Mouse (Mus musculus) megakaryocyte progenitor cell, adult 5-6 weeks (primary cell): ENCODE measurements at regions not wholly inside any gene's neighbourhood (a gene's known extent, or its start where the extent isn't known, plus 50 kb on each side); places are given as distances from the start of the nearest gene placed in this dataset.

ENCODE experiments used
- ATAC-seq: replicated peaks from 2 replicates; pipeline ENCODE4 v1.8.0; 2016; ENCODE audit warnings: mild to moderate bottlenecking, moderate TSS enrichment, inconsistent platforms; ENCODE audit not compliant: poor library complexity

DNA sequence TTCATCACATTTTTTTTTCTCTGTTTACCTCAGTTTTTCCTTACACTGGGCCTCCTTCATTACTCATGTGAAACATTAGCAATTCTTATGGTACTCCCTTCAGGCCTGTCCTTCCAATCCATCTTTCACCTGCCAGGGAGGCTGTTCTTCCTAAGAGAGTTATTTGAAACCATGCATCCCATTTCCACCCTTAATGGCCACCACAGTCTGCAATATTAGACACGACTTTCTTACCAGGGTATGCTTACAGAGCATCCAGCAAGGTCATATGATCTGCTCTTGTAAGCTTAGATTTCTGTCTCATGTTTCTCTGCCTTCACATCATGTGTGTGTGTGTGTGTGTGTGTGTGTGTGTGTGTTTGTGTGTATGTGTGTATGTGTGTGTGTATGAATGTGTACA lies 739.7 kb upstream of the Frg1 start:
- ATAC-seq = no peak

DNA sequence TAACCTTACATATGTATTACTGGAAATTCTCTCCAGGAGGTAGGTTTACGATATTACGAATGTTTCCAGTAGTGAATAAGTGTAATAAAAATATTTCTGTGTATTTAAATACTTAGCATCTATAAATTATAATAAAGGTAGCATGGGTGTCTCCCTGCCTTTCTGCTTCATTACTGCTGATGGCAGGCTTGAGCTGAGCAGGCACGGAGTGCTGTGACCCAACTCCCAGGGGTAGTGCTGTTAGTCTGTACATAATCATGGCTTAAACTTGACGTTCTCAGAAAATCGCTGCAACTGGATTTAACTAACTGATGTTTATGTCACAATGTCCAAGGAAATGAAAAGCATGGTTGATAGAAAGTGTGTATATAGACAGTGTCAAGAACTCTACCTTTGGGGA lies 727.8 kb upstream of the Frg1 start:
- no peak for ATAC-seq

DNA sequence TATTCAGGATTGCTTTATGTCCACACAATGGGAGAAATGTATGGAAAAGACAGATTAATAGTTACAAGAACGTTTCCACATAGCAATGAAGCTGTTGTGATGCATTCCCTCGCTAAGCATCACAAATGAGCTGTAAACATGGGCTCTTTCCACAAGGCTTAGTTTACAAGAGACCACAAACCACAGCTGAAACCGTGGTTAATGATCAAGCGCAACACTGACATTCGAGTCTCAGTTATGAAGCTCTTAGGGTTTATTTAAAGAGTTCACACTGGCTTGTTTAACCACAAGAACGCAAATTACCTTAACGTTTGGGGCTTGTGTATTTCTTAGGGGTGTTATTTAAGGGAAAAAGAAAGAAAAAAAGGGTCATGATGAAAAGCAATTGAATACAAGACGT lies 727.3 kb upstream of the Frg1 start:
- no peak for ATAC-seq

DNA sequence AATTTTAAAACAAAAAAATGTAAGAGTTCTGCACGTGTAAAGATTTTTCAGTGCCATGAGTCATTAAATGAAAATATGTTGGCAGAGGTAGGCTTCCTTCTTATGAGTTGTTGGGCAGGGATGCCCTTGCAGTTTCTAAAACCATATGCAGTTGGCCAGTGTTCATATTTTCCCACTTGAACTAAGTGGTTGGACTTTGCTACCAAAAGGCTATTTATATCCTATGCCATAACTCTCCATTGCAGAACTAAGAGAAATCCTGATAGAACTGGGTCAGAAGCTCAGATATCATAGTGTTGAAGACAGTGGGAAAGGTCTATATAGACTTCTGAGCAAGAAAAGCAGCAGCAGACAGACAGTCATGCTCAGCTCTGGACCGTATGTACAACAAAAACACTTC lies 690.7 kb upstream of the Frg1 start:
- no peak for ATAC-seq

DNA sequence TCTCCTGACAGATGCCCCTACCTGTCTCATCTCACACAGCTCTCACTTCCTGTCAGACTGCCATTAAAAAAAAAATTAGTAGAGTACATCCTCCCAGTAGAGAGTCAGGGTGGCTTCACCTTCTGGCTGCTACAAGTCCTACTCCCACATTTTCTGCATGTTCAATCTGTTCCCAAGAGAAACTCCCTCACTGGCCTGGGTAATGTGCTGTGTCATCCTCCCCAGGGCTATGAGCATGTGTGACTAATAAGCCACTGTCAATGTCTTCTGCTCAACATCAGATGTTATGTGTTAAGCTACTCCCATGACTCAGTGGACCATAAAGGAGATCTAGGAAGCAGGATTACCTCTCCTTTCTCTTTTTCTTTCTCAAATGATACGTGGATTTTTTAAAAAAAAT lies 652.4 kb upstream of the Frg1 start:
- ATAC-seq = no peak

DNA sequence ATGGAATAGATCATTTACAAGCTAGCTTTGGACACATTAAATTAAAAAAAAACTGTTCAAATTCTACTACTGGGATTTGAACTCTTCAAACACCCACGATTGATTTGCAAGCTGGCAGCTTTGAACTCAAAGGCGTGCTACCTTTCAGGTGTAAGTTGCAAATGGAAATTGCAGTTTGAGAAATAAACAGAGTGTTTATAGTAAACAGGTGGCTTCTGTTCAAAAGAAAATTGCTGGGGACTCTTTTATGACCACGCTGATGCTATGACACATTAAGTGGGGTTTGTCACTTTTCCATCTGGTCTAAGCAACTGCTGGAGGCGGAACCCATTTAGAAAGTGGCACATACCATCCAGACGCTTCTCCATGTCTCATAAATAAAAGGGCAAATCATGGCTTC lies 626.7 kb upstream of the Frg1 start:
- ATAC-seq = no peak

DNA sequence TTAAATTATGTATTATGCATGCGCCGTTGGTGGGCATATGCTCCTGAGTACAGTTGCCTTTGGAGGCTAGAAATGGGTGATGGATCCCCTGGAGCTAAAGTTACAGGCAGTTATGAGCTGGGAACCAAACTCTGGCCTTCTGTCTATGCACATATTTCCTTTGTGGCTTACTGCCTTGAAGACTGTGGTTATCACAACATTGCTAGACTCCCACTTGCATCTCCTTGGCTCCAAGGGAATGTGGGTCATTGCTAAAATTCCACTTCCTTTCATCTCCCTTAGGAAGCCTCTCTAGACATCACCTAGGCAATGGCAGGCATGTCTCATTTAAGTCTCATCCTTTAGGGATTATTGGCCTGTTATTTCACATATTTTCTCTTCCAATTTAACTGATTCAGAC lies 622.4 kb upstream of the Frg1 start:
- no peak for ATAC-seq

DNA sequence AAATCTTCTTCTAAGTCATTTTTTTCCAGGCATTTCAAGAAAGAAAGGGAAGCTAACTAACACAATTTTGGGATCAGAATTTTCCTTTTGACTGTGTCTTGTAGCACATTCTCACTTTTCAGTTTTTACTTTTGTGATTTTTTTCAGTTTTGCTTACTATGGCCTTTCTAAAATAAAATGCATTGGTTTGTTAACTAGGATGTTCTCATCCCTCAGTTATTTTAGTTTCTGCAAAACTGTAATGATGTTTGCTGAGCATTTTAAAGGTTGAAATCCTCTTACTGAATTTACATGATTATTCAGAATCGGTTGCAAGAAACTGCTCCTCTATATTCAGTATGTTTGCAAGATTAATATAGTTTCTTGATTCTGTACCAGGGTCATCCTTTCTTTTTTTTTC lies 610.1 kb upstream of the Frg1 start:
- no peak for ATAC-seq

DNA sequence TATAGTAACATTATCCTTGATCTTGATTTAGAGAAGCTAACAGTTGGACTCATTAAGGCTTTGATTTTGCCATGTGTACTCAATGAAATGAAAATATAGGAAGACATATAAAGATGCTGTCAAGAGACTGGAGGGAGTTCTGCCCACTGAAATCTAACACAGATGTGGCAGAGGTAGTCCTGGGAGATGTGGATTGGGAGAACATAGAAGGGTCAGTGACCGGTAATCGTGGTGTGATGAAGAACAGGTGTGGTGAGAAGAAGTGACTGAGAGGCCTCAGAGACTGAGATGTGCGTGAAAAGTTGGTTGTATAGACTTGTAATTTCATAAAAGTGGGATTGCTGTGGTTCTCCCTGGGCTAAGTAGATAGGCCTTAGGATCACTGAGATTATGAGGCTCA lies 600.9 kb upstream of the Frg1 start:
- no peak for ATAC-seq

DNA sequence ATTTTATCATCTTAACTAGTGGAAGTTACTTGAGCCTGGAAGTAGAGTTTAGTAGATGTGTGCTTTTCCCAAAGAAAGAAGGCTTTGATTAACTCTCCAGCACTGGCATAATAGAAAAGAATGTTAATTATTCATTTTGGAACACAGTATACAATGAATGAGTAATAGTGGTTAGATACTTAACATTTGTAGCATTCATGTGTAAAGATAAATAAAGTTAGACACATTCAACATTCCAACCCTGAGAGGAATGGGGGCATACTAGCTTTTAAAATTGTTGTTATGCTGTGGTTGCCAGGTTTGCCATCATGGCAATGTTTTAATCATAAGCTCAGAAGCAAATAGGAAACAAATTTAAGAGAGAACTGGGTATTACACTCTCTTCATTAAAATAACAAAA lies 586.3 kb upstream of the Frg1 start:
- ATAC-seq = no peak

DNA sequence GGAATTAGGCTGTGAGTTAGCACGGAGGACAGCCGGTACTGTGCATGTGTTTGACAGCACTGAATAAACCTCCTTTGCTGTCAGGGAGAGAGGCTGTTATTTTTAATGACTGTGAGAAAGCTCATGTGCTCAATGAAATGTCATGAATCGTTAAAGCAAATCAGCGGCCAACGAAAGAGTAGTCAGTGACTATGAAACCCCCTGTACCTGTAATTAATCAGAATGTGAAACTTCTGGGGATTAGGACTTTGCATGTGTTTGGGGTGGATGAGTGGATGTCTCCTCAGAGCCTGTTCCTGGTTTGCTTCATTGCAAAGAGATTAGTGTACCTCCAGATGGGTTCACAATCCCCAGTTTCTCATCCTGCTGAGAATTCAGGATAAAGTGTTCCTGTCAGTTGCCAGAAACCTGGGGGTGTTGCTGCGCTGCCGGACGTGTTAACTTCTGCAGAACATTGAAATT lies 572.2 kb upstream of the Frg1 start:
- ATAC-seq = no peak

DNA sequence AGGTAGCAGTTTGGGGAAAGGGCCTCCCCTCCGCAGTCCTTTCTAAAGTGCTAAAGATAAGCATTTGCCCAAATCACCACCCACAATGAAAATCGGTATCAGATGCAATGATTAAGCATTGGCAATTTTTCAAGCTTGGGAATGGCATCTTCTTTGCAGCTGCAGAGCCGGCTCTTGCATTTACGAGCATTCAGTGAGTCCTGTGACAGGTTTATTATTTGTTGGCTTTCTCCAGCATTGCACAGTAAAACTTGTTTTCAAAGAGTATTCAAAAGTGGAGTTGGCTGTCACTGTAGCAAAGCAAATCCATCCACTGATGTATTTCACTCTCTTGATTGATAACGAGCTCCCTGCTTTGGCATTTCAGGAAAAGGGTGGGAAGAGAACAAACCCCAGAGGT lies 571.3 kb upstream of the Frg1 start:
- no peak for ATAC-seq

DNA sequence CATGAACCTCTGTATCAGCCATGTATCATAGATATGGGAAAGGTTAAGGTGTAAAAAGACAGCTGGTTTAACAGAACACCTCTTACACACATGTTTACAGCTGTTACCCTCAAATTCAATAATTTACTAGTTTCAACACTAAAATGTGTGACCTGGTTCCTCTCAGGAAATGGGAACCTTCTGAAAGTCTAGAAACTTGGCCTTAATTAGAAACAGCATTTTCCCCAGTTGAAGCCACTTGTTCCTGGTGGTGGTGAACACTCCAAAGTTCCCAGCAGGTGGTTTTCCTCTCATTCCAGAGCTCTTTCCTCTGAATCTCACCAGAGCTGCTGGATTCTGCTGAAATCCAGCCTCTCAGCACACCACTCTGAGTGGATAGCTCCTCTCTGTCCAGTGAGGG lies 570.5 kb upstream of the Frg1 start:
- ATAC-seq = no peak

DNA sequence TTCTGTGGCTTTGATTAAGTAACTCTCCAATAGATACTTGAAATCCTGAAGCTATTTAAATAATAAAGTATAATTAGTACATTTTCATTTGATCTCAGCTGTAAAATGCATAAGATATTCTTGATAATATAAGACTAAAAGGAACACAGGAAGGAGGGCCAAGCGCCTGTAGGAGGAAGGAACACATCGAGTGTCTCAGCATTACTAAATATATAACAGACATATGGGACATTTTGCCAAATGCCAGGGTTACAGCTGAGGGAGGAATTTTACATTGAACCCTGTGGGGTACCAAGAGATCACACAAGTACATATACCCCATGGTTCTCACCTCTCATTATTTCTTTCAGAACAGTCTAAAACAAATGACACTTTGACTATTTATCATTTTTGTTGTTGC lies 555.5 kb upstream of the Frg1 start:
- ATAC-seq = no peak

DNA sequence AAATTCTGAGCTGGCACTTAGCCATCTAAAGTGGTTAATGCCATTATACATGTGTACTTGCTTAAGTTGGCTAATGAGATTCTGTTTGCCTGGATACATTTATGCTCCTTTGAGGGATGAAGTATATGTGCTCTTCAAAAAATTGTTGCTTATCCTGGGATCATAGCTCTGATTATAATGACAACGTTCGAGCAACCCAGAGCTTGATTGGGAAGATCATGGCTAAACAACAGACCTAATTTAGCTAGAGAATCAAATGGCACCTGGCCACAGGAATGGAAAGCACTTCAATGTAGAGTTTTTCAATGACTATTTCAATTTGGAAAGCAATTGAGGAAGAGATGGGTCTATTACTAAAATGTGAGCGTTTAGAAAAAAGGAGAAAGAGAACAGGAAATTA lies 553.7 kb upstream of the Frg1 start:
- ATAC-seq = no peak

DNA sequence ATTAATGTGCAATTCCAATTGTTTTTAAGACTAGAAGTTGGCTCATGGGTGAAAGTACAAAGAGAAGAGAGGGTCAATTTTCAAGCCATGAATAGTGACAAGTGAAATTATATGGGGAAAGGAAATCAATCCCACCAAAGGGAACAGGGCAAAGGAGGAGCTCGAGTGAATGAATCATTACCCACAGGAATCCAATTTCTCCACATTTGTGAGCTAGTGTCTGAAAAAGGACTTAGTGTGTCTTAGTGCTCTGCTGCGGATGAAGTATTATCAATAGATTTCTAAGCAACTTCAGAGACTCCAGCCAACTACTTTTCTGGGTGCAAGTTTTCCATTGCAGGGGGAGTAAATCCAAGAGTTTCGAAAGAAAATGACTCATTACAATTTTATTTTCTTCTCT lies 552.5 kb upstream of the Frg1 start:
- no peak for ATAC-seq

DNA sequence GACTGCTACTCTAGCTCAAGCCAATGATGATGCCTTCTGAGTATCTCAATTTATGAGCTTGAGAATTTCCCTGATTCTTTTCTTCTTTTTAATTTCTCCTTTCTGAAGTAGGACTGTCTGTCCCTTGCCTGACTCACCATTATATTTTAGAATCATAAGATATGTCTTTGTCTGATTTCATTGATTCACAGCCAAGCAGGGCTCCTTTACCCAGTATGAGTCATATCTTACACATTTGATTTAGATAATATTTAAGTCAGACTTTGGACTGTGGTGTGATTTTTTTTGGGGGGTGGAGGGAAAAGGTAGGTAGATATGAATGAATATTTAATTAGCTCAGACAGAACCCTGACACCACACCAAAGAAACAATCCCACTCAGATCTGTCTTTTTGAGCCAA lies 547.2 kb upstream of the Frg1 start:
- ATAC-seq = no peak

DNA sequence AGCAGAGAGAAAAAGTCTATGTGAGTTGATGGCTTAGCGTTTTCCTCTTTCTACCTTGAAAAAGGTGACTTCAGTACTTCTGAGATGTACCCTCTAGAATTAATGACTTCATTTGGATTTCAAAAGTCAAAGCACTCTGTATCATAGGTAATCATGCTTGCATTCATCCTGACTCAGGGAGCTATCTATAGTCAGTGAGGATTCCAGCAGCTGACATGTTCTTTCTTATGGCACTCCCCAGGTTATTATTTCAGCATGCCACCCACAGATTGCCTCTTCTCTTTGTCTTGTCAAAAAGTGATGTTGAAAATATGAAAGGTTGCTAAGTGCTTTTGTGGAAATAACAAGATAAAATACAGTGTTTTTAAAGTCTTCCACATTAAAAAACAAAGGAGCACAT lies 540.0 kb upstream of the Frg1 start:
- ATAC-seq = no peak

DNA sequence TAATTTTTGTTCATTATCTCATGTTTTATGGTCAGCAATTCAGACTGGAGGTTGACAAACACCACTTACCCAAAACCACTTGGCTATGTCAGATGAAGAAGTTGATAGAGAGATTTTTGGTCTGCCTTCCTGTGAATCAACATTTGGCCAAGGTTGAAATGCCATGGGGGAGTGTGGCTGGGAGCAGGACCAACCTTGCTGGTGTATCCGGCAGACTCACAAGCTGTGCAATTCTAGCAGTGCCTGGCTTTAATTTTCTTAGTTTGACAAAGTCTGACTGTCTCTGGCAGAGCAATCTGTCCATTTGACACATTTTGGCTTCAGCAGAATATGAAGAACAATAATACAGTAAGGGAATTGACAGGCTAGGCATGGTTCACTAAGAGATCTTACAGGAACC lies 533.9 kb upstream of the Frg1 start:
- ATAC-seq = no peak

DNA sequence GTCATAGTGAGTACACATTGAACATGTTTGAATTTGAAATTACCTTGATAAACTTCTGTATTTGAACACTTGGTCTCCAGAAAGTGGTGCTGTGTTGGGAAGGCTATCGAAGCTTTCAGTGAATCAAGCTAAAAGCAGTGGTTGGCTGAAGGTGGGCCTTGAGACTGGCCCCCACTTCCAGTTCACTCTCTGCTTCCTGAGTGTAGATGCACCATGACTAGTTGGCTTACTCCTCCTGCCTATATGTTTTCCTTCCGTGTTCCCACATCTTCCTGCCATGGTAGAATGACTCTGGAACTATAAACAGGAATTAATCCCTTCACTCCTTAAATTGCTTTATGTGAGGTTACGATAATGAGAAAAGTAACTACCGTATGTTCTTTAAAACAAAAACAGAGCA lies 522.4 kb upstream of the Frg1 start:
- ATAC-seq = no peak

DNA sequence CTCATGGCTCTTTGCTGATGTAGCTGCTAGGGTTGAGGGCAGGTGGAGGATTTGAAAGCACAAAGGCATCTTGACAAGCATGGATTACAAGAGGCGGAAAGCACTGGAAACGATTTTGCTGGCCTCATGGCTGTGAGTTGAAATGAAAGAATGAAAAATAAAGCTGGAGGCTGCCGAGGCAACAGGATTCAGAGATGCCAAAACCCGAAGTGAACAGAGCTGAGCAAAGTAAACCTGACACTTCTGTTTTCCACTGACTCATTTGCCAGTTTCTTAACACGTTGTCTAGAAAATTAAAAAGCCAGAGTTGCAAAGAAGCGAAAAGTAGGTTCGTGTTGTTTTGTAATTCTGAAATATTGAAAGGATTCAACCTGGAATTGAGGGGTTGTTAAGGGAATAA lies 504.2 kb upstream of the Frg1 start:
- ATAC-seq = no peak

DNA sequence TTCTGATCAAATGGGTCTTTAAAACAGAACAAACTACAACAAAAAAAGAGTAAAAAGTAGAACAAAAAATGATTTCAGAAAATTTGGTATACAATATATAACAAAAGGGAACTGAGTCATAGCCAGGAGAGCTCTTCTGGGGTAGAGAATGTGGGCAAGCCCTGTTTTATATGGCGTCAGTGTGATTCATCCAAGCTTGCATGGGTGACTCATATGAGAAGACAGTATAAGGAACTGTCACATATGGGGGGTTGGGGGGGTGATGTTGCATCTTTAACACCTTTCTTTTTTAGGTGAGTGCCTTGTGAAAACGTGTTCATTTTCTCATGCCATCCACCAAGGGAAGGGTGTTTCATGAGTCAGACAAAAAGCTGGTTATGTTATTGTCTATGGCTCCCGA lies 503.7 kb upstream of the Frg1 start:
- no peak for ATAC-seq

DNA sequence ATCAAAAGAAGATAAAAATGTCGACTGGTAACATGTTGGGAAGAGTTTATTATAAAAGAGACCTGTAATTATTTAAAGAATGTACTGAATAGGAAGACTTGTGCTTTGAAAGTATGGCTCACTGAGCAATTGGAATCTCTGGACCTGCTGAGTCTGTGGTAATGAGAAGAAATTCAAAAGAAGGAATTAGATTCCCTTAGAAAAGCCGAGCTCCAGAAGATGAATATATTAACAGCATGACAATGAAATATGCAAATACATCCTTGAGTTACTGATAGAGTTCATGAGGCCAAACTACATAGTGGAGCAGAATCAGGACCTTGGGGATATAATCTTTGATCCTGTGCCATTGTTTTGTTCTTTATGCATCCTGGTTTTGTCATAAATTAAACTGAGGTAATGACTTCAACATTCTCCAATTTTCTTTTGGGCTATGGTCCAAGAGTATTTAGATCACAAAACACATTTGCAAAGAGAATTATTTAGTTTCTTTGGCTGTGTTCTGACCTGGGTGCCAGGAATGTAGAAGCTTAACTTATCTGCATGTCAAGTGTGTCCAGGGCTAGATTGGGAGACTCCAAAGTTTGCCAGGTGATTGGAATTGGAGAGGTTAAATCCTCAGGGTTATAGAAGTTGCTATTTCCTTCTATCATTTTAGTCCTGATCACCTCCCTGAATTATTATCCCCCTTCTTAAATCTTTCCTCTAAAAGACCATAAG lies 461.3 kb upstream of the Frg1 start:
- no peak for ATAC-seq
